Mouse (Mus musculus) liver, adult 2 months (tissue): ENCODE measurements at regions not wholly inside any gene's neighbourhood (a gene's known extent, or its start where the extent isn't known, plus 50 kb on each side); places are given as distances from the start of the nearest gene placed in this dataset.

Experiments
- CTCF ChIP-seq: fragments of 200-500 bp; IDR thresholded peaks from 2 replicates; pipeline ENCODE4 v1.5.1; 2011; ENCODE audit warnings: low read depth, low read length, control low read depth
- POLR2A ChIP-seq: fragments of 200-500 bp; IDR thresholded peaks from 2 replicates; pipeline ENCODE4 v1.6.1; 2011; ENCODE audit warnings: low read length, control low read depth; ENCODE audit not compliant: insufficient read depth; ENCODE audit errors: extremely low read depth

DNA sequence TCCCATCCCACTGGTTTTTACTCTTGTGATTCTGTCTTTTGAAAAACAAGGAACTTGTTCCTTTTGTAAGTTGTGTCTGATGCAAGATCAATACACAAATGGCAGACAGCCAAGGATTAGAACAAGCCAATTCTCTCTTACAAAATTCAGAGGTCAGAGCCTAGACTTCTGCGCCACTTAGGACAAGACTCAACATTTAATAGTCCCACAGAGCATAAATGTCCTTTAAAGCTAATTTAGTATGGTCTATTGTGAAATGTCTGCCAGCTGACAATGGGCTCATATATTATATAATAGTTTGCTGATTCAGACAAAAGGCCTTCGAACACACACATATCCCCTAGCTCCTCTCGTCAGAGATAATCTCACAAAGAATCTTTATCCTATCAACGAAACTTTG, 135.6 kb upstream of the Trpc4 start:
- no peak for TF ChIP-seq POLR2A
- TF ChIP-seq CTCF, result no peak
